Mouse (Mus musculus): ENCODE data around the gene Ttyh3.

DNA sequence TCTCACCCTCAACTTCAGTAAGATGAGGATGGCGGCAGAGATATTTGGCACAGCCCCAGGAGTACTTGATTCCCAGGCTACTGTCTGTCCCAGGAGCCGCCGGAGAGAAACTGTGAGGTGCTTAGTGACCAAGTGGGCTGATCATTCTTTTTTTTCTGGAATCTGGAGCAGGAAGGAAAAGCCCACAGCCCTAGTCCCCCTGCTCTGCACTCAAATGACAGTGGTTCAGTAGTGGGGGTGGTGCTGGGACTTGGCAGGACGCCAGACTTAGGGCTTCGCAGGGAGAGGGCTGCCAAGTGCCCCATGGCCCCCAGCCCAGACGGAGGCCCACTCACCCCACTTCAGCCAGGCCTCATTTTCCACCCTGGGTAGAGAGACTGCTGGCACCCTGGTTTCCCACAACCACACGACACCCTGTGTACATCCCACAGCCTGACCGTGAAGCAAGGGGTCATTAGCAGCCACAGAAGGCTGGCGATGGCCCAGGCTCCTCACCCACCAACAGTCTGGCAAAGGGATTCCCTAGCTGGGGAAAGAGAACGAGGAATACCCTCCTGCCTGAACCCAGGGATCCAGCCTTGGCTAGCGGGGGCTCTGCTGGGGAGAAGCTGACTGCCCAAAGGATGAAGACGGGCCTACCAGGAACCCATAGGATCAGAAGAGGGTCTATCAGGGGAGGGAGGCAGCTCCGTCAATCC, 861 bp downstream of the Ttyh3 start:
- no peak for TF ChIP-seq ZNF384 (IDR thresholded peaks at IDR 0.05; ENCODE audit: low read depth, low read length)
- TF ChIP-seq ZC3H11A (IDR thresholded peaks at IDR 0.05; ENCODE audit: borderline replicate concordance, low read depth, low read length): no peak
- TF ChIP-seq CHD2 (IDR thresholded peaks at IDR 0.05; ENCODE audit: low read depth, low read length): no peak
- TF ChIP-seq HCFC1 (IDR thresholded peaks at IDR 0.05; ENCODE audit: borderline replicate concordance, insufficient read depth, low read length): no peak
